Mouse (Mus musculus) CD4-positive, CD25-positive, alpha-beta regulatory T cell, adult 4 months (primary cell): ENCODE measurements around the gene Nudt3. TPM values are rescaled to one million over a fixed set of nuclear protein-coding genes. Genes with fewer than 3 reads are reported as not detected.

Experiments
- ATAC-seq: one replicate; pipeline ENCODE4 v1.8.0; 2017
- polyA plus RNA-seq, 2 experiments: library from polyadenylated mRNA; unstranded; fragments of 100-300 nt; shearing (Covaris generic); gene quantifications; one replicate each; pipeline ENCODE4 v1.2.1; 2017

Gene Nudt3
- polyA plus RNA-seq, 2 experiments from 2014 or later: 14.5 to 27.5 TPM

DNA sequence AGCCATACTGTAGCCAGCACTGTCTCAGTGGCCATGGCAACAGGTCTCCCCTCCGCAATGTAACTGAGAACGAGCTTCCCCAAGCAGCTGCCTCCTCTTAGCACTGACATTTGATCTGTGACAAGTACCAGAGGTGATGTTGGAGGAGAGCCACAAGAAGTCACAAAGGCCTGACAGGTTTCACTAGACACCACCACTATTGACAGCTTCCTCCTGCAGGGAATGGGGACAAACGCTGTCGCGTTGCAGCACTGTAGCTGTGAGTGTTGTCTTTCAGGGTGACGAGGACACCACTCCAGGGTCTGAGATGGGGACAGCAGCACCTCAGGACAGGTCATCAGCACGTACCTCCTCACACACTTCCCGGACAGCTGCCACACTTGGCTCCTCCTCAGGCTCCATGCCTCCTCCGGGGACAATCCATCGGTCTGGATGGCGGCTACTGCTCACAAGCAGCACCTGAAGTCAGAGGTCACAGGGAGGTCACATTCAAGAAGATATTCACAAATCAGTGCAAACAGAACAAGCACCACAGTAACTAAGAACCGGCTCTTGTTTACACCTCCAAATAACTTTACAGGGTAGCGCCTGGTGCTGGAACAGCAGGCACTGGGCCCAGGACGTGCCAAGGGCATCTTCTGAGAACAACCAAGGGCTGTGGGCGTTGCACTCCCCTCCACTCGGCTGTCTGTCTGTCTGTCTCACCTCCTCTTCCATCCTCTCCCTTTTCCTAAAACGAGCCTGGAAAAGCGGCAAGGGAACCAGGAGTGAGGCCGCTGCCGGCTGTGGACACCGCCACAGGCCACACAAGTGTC is 26.7 kb downstream of the Nudt3 start:
- no peak for ATAC-seq

DNA sequence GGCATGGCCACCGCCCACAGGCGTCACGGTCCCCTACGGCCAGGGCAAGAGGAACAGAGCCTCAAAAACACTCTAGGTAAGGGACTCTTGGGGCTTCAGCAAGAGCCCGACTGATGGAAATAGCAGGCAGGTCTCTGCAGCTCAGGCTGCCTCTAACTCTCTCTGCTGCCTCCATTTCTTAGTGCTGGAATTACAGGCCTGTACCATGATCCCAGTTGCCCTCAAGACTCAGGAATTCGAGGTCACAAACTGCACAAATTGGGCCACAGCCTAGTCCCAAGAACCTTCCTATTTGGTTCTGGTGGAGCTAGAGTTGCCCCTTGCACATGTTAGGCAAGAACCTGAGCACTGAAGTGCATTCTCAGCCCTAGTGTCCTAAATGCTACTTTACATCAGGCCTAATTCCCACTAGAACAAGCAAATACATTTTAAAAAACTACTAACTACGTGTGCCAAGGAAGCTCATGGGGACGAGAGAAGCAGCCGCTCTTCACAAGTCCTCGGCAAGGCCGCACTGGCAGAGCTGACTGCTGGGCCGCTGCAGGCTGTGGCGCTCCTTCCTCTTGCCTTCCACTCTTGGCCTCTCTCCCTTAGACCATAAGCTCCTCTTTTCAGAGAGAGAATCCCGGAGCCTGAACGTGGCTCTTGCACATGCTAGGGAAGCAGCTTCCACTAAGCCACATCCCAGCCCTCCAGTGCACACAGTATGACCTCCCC is 27.5 kb downstream of the Nudt3 start:
- no peak for ATAC-seq

DNA sequence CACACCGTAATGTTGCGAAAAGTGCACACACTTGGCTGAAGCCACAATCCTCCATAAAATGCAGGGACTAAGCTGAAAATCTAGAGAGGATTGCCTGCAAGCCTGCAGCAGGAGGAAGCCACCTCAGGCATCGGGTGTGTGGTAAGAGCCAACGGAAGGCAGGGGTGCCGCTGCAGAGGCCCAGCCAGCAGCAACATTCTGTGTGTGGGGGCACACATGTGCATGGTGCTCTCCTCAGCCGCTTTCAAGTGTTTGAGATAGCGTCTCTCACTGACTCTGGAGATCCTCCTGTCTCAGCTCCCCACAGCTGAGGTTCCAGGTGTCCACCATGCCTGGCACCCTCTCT is 30.8 kb downstream of the Nudt3 start:
- ATAC-seq: no peak

DNA sequence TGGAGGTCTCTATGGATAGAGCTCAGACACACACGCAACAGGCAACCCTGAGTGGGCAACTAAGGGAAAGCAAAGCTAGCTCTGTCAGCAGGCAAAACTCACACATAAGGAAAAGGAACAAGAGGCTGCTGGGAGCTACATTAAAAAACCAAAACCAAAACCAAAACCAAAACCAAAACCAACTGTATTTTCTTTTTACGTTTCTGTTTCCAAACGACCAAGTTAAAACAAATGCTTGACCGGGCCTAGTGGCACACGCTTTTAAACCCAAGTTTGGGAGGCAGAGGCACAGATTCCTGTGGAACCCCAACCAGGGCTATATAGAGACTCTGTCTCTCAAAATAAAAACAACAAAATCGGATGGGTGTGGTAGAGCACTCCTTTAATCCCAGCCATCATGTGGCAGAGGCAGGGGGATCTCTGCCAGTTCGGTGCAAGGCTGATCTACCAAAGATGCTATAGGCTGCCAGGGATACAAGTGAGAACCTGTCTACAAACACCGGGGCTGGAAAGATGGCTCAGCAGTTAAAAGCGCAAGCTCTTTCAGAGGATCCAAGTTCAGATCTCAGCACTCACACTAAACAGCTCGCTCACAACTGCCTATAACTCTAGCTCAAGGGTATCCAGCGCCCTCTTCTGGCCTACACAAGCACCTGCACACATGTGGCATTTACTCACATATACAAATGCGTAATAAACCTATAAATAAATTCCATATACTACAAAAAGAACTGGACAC is 31.3 kb downstream of the Nudt3 start:
- ATAC-seq: peak; percentile 85

DNA sequence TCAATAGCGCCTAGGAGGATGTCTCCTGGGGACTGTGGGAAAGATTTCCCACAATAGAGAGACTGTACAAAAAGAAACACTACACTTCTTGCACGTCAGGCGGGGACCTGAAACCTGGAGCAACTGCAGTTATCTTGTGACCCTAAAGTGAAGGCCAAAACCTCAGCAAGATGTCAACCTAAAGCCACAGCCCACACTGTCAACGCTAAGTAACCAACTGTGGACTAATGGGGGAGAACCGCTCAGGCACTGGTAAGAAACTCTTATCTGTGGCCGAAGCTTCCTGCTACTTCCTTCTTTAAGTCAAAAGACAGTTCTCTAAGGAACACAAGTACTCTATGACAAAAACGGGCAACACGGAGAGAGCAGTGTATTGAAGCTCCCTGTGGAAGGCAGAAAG is 35.1 kb downstream of the Nudt3 start:
- no peak for ATAC-seq

DNA sequence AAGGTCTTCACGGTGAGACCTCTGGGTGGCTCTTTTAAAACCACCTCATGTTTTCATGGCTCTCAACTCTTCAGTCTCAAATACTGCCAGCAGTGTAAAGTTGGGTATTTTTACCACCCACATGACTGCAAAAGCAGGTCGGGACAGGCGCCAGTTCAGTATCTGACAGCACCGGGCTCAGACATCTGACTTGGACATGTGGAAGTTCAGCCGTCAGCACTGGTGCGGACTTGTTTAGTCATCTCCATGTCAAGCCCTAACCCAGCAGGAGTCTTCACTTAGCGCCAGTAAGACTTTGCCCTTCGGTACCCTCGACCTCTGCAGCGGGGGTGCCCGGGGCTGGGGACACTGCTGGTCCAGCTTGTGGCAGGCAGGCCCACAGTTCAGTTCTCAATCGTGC is 36.0 kb downstream of the Nudt3 start:
- ATAC-seq: no peak

DNA sequence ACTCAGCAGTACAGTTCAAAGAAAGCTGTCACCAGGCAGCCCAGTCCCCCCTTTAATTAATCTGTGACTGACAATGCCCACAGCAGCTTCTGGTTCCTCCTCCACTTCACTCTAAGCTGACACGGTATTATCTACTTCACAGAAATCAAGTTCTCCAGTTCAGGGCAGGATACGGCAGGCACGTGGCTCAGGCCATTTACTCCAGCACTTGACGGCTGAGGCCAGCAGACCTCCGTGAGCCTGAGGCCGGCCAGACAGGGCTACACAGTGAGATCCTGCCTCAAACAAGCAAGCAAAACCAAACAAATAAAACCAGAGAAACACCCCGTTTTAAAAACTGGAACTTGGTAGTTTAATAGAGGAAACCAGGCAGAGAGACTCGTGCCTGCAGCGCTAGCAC is 36.6 kb downstream of the Nudt3 start:
- ATAC-seq: no peak

DNA sequence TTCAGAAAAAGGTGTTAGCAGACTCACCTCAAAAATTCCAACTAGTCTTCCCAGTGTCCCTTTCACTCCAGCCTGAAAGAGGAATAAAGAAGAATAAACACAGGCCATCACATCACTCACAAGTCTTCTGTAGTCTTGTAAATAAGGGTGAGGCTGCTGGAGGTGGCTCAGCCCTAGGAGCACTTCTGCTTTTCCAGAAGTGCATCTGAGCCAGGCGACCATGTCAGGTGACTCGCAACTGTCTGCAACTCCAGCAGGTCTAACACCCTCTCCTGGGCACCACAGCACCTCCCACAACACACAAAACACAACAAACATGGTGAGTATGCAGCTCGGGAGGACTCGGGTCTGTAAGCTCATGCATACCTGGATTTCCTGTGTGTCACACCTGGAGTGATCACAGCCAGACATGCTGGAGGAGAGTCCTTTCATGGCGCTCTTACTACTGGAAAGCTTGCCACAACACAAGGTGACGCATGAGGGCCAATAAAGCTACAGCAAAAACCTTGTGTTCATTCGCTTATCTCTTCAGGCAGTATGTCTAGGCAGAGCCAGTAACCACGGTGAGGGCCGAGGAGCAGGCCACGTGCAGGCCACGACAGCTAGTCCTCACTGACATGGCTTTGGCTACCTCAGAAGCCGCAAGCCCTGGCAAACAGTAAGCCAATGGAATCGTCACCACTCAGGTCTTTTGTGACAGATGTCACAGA is 40.0 kb downstream of the Nudt3 start:
- no peak for ATAC-seq

DNA sequence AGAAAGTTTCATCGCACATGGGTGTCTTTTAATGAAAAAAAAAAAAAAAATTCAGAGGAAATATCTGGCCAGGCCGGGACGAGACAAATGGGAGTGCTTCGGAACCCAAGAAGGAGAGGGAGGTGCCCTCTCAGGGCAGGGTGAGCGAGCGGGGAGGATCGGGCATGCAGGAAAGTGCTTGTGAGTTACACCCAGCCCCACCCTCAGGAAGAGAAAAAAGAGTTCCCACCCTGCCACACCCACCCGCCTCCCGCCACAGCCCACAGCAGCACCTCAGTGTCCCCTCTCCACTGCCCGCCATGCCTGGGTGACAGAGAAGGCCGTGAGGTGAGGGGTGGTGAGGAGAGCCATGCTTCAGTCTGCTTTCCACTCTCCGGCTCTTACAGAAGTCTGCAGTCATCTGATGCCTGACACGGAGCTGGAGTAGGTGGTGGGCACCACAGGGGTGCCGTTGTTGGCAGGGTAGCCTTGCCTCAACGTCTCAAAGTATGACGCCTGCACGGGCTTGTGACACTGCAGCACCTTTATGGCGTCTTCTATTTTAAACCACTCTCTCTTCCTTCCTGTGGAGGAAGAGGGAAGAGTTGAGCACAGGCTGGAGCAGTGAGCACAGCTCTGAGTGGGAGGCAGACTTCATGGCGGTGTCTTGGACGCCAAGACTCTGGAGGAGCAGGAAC is 42.8 kb downstream of the Nudt3 start:
- no peak for ATAC-seq

DNA sequence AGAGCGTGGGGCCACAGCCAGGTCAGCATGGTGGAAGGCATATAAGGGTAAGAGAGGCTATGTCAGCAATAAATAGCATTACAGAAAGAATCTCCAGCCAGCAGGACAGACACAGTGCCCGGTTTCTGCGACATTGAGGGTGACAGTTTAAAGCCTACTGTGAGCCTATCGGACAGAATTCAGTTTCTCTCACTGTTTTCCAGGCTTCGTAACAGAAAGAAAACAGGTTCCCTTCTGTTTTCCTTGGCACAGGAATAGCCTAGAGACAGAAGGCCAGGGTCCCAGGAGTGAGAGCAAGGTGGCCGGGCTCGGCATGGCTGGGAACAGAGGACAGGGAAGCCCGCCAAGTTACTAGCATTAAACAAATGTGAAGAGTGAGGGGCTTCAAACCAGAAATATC is 43.5 kb downstream of the Nudt3 start:
- ATAC-seq: no peak

DNA sequence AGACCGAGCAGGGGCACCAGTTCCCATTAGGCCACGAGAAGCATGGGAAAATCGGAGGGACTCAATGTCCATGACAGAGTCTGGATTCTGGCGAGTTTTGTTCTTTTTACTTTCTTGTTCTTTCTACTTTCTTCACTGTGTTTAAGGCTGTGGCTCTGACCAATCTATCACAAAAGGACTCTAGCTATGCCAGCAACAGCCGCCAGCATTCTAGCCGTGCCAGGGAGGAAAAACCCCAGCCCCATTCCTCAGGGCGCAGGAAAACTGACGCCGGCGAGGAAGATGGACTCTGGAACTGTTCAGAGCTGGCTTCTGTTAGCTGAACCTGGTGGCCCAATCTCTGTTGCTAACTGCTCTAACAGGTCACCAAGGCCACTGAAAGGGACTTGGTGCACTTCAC is 44.8 kb downstream of the Nudt3 start:
- ATAC-seq: no peak

DNA sequence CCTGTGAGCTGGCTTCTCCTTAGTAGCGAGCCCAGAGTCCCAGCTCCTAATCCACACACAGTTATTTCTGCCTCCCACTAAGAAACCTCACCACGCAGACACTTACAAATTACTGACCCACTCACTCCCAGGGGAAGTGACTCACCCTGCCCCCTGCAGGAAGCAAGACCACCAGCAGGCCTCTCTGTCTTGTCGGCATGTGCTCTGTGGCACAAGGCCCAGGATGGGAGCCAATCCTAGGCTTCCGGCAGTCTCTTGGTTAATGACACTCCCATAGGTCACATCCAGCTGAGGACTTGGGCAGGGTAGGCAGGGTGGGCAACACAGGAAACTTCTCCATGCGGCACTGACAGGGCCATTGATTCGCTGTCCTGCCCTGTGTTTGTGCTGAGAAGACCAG is 45.8 kb downstream of the Nudt3 start:
- no peak for ATAC-seq

DNA sequence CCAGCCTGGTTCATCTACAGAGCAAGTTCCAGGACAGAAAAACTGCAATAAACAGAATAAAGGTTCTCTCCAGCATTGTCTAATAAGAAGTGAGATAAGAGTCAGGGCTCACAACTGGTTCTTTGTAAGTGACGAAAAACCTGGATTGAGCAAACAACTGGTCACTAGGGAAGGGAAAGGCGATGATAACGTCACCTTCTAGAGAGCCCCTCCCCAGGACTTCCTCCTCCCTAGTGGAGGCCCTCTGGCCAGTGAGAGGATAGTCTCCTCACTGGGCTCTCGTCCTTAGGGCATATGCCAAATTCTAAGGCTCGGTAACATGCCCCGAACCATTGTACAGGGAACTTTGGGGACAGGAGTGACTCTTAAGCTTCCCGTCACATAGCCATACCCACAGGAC is 47.2 kb downstream of the Nudt3 start:
- no peak for ATAC-seq

DNA sequence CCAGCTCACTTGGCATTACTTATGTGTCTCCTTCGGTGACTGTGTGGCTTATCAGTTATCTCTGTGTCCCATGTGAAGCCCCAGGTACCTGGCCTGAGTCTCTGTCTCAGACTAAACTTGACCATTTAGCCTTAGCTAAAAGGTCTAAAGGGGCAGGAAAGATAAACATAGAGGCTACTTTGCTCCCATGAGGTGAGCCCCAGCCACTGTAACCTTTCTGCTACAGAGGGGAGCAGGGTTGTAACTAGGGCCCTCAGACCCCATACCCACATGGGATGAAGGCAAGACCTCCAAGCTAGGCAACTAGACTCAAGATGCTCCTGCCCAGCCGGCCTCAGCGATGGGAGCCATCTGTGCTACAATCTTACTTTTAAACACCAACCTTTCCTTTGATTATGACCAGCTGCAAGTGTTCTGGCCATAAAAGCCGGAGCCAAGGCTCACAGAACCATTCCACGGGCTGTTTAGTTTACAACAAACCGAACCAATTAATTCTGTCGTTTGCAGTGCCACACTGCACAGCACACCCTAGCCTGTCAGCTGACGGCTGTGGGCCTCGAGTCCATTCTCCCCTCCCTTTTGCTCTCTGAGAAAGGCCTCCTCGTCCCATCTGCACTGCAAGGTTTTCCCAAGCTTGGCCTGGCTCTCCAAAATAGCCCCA is 48.0 kb downstream of the Nudt3 start:
- ATAC-seq: no peak

DNA sequence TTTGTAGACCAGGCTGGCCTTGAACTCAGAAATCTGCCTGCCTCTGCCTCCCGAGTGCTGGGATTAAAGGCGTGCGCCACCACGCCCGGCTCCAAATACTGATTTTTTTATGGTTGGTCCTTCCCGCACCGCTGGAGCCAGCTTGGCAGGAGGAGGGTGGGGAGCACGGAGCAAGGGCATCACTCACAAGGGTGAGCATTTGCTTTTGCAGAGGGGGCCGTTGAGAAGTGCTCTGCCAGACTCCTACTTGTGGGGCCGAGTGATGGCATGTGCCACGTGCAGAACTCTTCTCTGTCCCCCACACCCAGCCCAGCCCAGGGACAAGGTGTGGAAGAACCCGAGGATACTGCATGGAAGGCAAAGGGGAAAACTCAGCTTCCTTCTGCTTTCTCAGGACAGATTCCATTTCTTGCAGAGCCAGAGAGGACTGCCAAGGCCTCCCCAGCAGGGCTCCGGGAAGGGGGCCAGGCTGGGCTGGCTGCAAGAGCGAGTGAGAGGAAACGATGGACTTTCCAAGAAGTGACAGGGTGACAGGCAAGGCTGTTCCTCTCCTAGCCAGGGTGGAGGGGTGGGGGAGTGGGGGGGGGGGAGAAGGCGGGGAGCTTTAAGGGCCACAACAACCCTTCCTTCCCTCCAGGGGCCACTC is 48.7 kb downstream of the Nudt3 start:
- no peak for ATAC-seq

DNA sequence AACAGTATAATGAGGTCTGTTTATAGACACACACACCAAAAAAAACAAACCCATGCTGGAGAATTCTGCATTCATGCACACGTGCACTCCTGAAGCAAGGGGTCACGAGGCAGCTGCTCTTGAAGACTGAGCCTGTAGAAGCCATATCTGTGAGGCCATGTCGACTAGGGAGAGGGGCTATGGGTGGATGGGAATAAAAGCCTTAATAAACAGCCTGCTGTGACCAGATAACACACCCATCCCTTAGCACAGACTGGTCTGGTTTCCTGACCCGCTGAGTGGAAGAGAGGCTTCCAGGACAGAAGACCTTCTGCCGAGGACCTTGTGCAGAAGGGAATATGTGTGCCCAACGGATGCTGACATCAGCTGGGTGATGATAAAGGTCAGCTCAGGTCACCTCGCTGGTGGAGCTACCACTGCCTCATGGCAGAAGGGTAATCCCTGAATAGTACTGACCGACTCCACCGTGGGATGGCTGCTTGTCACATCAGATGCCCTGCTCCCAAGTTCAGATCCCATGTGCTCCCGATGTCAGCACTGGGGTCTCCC is 49.4 kb downstream of the Nudt3 start:
- no peak for ATAC-seq

DNA sequence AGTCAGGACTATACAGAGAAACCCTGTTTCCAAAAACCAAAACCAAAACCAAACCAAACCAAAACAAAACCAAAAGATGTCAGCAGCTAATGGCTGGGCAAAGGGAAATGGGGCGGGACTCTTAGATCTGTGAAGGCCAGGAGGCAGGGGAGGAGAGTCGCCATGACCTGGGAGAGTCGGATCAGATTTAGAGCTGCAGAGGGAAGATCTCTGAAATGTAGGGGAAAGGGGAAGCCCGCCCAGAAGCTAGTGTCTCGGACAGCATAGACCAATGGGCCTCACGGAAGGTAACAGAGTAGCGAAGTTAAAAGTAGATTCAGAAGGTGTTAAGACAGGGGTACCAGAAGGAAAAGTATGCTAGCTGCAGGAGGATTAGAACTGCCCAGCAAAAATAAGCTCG is 52.0 kb downstream of the Nudt3 start:
- no peak for ATAC-seq

DNA sequence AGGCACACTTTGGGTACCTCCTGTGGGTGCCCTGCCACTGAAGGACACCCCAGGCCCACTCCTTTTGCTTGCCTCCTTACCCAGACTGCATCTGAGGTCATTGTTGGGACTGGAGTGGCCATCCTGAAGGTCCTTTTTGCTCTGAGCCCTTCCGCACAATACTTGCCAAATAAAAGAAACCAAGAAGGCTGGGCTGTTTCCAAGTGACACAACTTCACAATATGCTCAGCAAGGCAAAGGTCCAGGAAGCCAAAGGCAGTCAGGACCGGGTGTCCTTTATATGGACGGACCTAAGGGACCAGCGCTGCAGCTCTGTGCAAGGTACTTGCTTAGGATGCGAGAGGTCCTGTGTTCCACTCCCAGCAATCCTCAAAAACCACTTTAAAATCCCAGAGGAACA is 55.1 kb downstream of the Nudt3 start:
- no peak for ATAC-seq

DNA sequence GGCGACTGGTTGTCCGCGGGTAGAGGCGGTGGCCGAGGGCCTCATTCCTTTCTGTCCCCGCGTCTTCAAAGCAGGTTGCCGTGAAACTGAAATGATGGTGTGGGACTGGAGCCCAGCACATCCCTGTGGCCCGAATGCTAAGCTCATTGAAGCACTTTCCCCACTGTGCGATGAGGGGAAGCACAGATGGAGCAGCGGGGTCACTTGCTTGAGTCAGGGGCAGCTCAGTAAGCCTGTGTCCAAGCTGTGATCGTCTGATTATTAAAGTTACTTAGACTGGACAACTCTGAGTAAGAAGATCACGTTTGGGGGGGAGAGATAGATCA is 57.4 kb downstream of the Nudt3 start:
- ATAC-seq: peak; percentile 31

DNA sequence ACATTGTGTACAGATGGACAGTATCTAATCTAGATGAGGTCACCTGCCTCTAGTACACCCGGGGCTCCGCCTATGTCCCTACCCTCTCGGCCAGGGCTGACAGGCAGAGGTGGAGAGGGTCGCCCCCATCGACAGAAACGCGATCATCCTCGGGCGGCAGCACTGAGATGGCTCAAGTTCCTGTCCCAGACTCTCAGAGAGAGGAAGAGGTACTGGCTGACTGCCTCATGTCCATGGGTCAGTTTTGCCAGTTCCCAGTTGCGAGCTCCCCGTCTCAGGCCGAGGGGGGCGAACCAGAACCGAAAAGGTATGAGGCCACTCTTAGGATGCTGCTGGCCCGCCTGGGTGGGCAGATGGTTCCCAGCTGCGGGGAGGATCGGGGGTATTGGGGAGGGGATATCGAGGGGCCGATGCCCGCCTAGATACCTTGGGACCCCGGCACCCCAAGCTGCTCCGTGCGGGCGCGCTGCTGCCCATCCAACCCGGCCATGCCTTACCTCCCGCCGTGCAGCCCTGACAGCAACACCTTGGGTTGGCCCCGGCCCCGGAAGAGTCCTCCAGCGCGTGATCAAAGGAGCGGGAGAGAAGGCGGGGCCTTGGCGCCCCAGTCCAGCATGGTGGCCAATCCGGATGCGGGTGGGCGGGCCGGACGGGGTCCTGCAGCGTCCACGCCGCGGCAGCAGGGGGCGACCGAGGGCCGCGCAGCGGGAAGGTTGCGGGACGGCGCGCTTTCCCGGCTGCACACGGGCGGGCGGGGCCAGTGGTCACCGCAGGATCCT is 57.9 kb downstream of the Nudt3 start, which contains the start of gene AI413582:
Gene AI413582 (minus strand): TSS at position 594 of the 779 bp plus-strand sequence.
- ATAC-seq: peak; percentile 98
